Mouse (Mus musculus) thymus, postnatal 36 days (tissue): Measurements from ENCODE around the gene Ovol2.
"Not testable (repeated sequence)": the region's sequence is repeated elsewhere in the genome, so short reads cannot be mapped to it uniquely, and the experiment has no call there.

Experiments
- DNase-seq, 2 experiments: peaks; one replicate each; pipeline ENCODE4 v3.0.0; 2022; ENCODE audit warnings: mixed read lengths in 2 of 2

The Ovol2 gene

GRCm38 (mm10) chr2:144331401-144332302 is at the start of gene Ovol2:
Gene Ovol2 (minus strand): TSS chr2:144332146.
- no peak for DNase-seq

DNA sequence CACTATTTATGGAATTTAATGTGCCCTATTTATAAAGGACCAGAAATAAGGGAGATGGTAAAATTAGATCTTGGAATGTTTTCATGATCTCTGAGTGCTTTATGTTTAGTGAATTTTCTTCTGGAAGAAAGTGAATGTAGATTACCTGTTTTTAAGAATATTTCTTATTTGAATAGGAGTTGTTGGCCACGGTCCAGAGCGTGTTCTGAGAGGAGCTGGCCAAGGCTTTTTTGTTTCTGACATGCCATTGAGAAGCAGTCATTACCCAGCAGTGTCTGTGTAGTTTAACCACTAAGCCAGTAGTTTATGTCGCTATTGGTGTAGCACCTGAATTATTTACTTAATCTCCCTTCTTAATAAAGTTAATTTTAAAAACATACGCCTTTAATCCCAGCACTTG is 49.8 kb upstream of the Ovol2 start:
- DNase-seq, result no peak

- no peak for DNase-seq
Measured at GRCm38 (mm10) chr2:144381293-144381692, 49.3 kb upstream of the Ovol2 start.

- DNase-seq, result no peak
Measured at GRCm38 (mm10) chr2:144375063-144375703, 43.2 kb upstream of the Ovol2 start.

DNA sequence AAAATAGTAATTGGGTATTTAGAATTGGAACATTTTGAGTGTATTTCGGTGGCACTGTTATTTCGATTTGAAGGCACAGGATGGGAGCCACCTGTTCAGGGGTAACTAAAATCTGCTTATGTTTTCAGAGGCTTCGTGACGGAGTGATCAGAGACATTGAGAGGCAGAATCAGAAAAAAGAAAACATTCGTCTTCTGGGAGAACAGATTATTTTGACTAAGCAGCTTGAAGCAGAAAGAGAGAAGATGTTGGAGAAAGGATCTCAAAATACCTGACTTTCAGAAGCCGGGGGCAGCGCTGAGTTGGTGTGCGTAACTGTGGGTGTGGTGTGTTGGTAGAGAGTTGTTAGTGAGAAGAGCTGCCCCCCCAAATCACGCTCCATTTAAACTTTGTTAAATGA is 41.1 kb upstream of the Ovol2 start:
- DNase-seq, result no peak

- DNase-seq, result no peak
Measured at GRCm38 (mm10) chr2:144371566-144371965, 39.6 kb upstream of the Ovol2 start.

DNA sequence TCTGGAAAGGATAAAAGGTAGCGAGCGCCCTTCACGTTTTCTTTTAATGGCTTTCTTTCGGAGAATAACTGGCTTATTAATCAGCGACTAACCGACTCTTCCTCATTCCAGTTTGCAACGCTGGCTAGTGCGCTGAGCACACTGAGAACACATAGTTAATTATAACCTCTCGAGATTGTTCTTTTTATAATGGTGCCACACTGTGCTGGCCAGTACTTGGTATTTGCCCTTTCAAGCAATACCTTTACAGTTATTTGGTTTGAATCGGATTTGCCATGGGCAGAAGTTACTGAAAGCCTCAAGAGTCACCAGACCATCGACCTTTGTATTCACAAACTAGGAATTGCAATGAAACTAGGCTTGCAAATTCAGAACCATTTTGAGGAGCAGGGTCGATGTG is 37.6 kb upstream of the Ovol2 start:
- DNase-seq, result no peak

DNA sequence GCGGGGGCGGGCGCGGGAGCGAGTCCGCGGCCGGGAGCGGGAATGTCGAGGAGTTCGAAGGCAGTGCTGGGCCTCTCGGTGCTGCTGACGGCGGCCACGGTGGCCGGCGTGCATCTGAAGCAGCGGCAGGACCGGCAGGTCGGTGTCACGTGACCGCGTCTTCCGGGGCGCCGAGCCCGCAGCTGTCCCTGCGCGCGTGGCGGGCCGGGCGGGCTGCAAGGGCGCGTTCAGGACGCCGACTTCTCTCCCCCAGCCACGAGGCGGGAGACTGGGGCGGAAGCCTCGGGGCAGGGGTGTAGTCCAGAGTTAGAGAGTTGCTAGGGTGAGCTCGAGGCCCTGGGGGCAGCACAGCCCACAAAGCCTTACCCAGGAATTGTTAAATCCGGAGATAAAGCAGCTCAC is 37.1 kb upstream of the Ovol2 start:
- peak in 1 of 2 experiments; percentile 87 for DNase-seq

- peak; percentile 95 to 96 for DNase-seq
Measured at GRCm38 (mm10) chr2:144368400-144369019, 36.6 kb upstream of the Ovol2 start, which contains the start of the genes Kat14 and Pet117. Gene Kat14 (plus strand): TSS chr2:144368983. Gene Pet117 (plus strand): TSS chr2:144368996.

DNA sequence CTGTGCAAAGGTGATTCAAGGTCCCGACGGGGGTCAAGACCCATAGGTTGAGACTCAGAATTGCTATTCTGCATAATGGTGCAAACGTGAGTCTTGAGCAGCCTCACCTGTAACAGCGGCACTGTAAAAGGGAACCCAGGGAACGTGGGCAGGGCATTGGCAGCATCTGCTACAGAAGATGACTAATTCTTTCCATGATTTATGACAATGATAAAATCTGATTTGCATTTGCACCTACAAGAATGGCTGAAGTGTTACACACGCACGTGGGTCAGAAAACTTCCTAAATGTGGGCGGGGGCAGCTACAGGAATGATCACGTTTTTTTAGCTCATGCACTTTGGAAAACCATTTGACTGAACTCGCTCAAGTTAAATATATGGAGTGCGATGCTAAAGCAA is 20.9 kb upstream of the Ovol2 start:
- DNase-seq, result no peak

- peak in 1 of 2 experiments; percentile 4 for DNase-seq
Measured at GRCm38 (mm10) chr2:144348525-144348924, 16.6 kb upstream of the Ovol2 start.

DNA sequence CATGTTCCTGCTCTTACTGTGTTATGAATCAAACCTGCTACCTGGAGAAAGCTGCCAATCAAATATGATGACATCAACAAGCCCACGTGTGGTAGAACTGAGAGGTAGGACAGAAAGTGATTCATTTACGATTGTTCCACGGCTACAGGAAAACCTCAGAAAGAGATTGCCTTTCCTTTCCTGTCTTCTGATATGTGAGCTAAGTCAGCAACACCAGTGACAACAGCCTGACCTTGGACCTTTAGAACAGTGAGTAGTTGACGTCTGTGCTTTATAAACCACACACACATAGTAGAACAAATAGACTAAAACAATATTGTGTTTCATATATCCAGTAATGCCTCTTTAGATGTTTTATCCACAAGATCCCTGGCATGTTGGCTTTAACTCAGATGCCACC is 11.2 kb upstream of the Ovol2 start:
- no peak for DNase-seq

DNA sequence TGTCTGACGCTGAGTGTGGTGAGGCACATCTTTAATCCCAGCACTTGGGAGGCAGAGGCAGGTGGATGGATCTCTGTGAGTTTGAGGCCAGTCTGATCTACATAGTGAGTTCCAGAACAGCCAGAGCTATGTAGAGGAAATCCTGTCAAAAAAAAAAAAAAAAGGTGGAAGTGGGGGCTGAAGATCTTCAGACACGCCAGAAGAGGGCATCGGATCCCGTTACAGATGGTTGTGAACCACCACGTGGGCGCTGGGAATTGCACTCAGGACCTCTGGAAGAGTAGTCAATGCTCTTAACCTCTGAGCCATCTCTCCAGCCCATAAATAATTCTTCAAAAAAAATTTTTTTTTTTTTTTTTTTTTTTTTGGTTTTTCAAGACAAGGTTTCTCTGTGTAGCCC is 6.2 kb upstream of the Ovol2 start:
- DNase-seq, result not testable (repeated sequence)

GRCm38 (mm10) chr2:144337701-144338100 is 5.8 kb upstream of the Ovol2 start:
- no peak for DNase-seq

DNA sequence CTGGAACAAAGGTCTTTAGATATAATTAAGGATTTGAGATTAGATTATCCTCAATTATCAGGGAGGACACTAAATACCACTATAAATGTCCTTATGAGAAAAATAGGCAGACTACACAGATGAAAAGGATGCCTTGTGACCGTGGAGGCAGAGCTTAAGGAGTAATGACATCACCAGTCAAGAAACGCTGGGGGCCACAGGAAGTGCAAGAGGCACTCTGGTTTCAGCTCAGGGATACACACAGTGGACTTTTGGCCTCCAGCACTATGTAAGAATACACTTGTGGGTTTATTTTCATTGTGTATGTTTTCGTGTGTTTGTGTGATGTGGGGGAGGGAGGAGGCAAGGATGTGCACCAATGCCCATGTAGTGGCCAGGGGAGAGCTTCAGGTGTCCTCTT is 5.3 kb upstream of the Ovol2 start:
- DNase-seq, result no peak

GRCm38 (mm10) chr2:144333138-144333842 is 1.3 kb upstream of the Ovol2 start:
- no peak for DNase-seq

DNA sequence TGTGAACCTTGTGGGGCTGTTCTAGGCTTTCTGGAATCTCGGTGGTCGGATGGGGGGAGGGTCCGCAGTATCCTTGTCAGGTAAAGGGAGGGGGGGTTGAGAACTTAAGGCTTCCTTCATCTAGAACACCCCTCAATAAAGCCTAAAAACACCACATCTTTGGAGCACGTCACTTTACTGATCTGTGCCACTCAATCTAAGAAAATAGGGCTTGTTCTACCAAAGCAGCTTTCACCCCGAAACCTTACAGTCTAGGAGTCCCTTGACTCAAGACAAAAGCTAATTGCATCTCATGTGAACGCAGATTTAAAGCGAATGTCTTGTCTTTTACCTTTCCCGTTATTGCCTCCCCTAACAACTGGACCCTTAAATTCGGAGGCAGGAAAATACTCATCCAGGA is 540 bp upstream of the Ovol2 start:
- DNase-seq, result no peak

- peak in 1 of 2 experiments; percentile 16 for DNase-seq
Measured at GRCm38 (mm10) chr2:144330960-144331371, 980 bp downstream of the Ovol2 start.

DNA sequence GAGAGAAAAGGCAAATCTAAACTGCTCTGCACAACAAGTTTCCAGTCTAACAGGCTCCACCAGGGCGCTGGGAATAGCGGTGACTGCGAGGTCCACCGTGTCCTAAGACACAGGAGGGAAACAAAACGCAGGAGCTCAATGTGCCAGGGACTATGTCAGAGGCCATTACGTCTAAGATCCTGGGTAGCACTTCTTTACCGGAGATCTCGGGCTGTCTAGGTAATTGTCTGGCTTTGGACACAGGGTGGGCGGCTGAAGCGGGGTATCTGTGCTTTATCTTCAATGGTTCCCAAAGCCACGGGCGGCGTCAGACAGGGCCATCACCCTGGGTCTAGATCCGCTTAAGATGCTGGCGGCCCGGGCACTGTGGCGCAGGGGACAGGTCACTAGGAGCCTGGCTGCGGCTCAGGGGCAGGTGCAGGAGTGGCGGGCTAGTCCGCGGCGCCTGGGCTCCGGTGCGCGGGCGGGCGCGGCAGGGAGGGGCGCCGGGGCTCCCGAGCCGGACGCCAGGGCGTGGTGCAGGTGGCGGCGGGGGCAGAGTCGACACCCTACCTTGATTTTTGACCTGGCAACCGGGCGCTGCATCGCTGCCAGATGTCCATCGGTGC is 1.5 kb downstream of the Ovol2 start:
- peak in 1 of 2 experiments; percentile 3 for DNase-seq

GRCm38 (mm10) chr2:144329937-144330336 is 2.0 kb downstream of the Ovol2 start:
- no peak for DNase-seq

- no peak for DNase-seq
Measured at GRCm38 (mm10) chr2:144329451-144329850, 2.5 kb downstream of the Ovol2 start.

- no peak for DNase-seq
Measured at GRCm38 (mm10) chr2:144324218-144324617, 7.7 kb downstream of the Ovol2 start.
